Mouse (Mus musculus) lung, embryonic 15.5 days (tissue): ENCODE measurements around the gene Lrrc30. TPM values are rescaled to one million over a fixed set of nuclear protein-coding genes. Genes with fewer than 3 reads are reported as not detected.
A peak's percentile ranks its signal among the peaks of the same experiment; 100 is the strongest.

Experiments
- ATAC-seq: fragments of 200-750 bp; cut with Nextera tagmentation; 2 replicates; pipeline ENCODE4 v1.8.0; 2017; ENCODE audit warnings: moderate number of reproducible peaks, borderline replicate concordance; ENCODE audit not compliant: low FRiP score, low TSS enrichment; ENCODE audit errors: extremely low read depth
- H3K27ac ChIP-seq: fragments of 300-500 bp; sonication (generic); 2 replicates; pipeline ENCODE4 v1.5.1; 2015; ENCODE audit warnings: moderate library complexity, mild to moderate bottlenecking, inconsistent platforms
- H3K27me3 ChIP-seq: fragments of 300-500 bp; sonication (generic); 2 replicates; pipeline ENCODE4 v1.6.1; 2015; ENCODE audit warnings: inconsistent platforms
- H3K36me3 ChIP-seq: fragments of 300-500 bp; sonication (generic); 2 replicates; pipeline ENCODE4 v1.6.1; 2015; ENCODE audit warnings: inconsistent platforms
- H3K4me1 ChIP-seq: fragments of 300-500 bp; sonication (generic); 2 replicates; pipeline ENCODE4 v1.6.1; 2015; ENCODE audit warnings: inconsistent platforms
- H3K4me2 ChIP-seq: fragments of 300-500 bp; sonication (generic); 2 replicates; pipeline ENCODE4 v1.6.1; 2015; ENCODE audit warnings: inconsistent platforms, mild to moderate bottlenecking, moderate library complexity
- H3K4me3 ChIP-seq: fragments of 300-500 bp; sonication (generic); 2 replicates; pipeline ENCODE4 v1.5.1; 2015; ENCODE audit warnings: mild to moderate bottlenecking, inconsistent platforms
- H3K9ac ChIP-seq: fragments of 300-500 bp; sonication (generic); 2 replicates; pipeline ENCODE4 v1.6.1; 2015; ENCODE audit warnings: inconsistent platforms
- H3K9me3 ChIP-seq: fragments of 300-500 bp; sonication (generic); 2 replicates; pipeline ENCODE4 v1.6.1; 2016; ENCODE audit warnings: inconsistent platforms
- whole genome bisulfite sequencing: fragments of 180-500 bp; shearing (Covaris S2); methylation state at CpG from one replicate; pipeline ENCODE4 v1.1.7; 2015; 5-methylcytosine and 5-hydroxymethylcytosine counted together
- polyA plus RNA-seq: library from polyadenylated mRNA; unstranded; fragments of >200 nt; fragmentation: Nextera tagmentation; extraction: Ambion mirVana; gene quantifications from 2 replicates; pipeline ENCODE4 v1.2.1, GENCODE M21; 2015

The Lrrc30 gene
- not detected in 2 replicates for polyA plus RNA-seq

- Histone ChIP-seq H3K4me2 (no peak within 1 kb of the TSS), H3K9ac (no peak within 1 kb of the TSS), H3K4me1 (peaks cover 9% of the 10 kb centered on the region), H3K36me3 (no peaks in the 10 kb centered on the region), H3K9me3 (no peaks in the 10 kb centered on the region), H3K27ac (no peak within 1 kb of the TSS), H3K27me3 (no peaks in the 10 kb centered on the region), H3K4me3 (no peak within 1 kb of the TSS)
- WGBS, result 69% methylated on average over 13 of the region's 13 CpGs
- no peak for ATAC-seq
Measured at GRCm38 (mm10) chr17:67632676-67633339, at the start of gene Lrrc30. Gene Lrrc30 (minus strand): TSS chr17:67632723.

- H3K4me2 ChIP-seq, result no peak overlapping the region
Measured at GRCm38 (mm10) chr17:67681084-67681483, 48.6 kb upstream of the Lrrc30 start.

GRCm38 (mm10) chr17:67678576-67678975 lies 46.1 kb upstream of the Lrrc30 start:
- 68% methylated on average over 1 of the region's 1 CpGs for WGBS
- Histone ChIP-seq H3K4me3 (no peak overlapping the region), H3K36me3 (no peaks in the 10 kb centered on the region), H3K4me2 (no peak overlapping the region), H3K4me1 (no peaks in the 10 kb centered on the region), H3K9ac (no peak overlapping the region), H3K9me3 (no peaks in the 10 kb centered on the region), H3K27me3 (no peaks in the 10 kb centered on the region), H3K27ac (no peak overlapping the region)
- ATAC-seq, result no peak

More at GRCm38 (mm10) chr17:67681084-67681483, 48.6 kb upstream of the Lrrc30 start:
- no peaks in the 10 kb centered on the region for H3K27me3 ChIP-seq
- WGBS, result 52% methylated on average over 6 of the region's 6 CpGs
- 0 out of 2 replicates have a peak, but pooled peaks cover 7% of the 10 kb centered on the region for H3K4me1 ChIP-seq
- no peaks in the 10 kb centered on the region for H3K36me3 ChIP-seq
- H3K9ac ChIP-seq, result no peak overlapping the region
- no peaks in the 10 kb centered on the region for H3K9me3 ChIP-seq
- no peak for ATAC-seq
- H3K4me3 ChIP-seq, result no peak overlapping the region
- H3K27ac ChIP-seq, result no peak overlapping the region

GRCm38 (mm10) chr17:67667981-67668380 lies 35.5 kb upstream of the Lrrc30 start:
- Histone ChIP-seq H3K27me3 (no peaks in the 10 kb centered on the region), H3K36me3 (no peaks in the 10 kb centered on the region), H3K27ac (no peak overlapping the region), H3K4me3 (no peak overlapping the region), H3K4me2 (no peak overlapping the region), H3K9ac (no peak overlapping the region), H3K4me1 (no peaks in the 10 kb centered on the region), H3K9me3 (no peaks in the 10 kb centered on the region)
- 6% methylated on average over 3 of the region's 3 CpGs for WGBS
- ATAC-seq, result peak; percentile 28; the same call in 1 of the 2 replicates

- no peak for ATAC-seq
- Histone ChIP-seq H3K9me3 (no peaks in the 10 kb centered on the region), H3K4me3 (no peak overlapping the region), H3K4me2 (no peak overlapping the region), H3K27me3 (no peaks in the 10 kb centered on the region), H3K27ac (no peak overlapping the region), H3K9ac (no peak overlapping the region), H3K36me3 (no peaks in the 10 kb centered on the region), H3K4me1 (no peaks in the 10 kb centered on the region)
- 58% methylated on average over 5 of the region's 5 CpGs for WGBS
Measured at GRCm38 (mm10) chr17:67666981-67667380, 34.5 kb upstream of the Lrrc30 start.

- Histone ChIP-seq H3K9me3 (no peaks in the 10 kb centered on the region), H3K27me3 (no peaks in the 10 kb centered on the region), H3K9ac (no peak overlapping the region), H3K4me2 (no peak overlapping the region), H3K27ac (no peak overlapping the region), H3K36me3 (no peaks in the 10 kb centered on the region), H3K4me1 (no peaks in the 10 kb centered on the region), H3K4me3 (no peak overlapping the region)
- WGBS, result 68% methylated on average over 3 of the region's 3 CpGs
- ATAC-seq, result no peak
Measured at GRCm38 (mm10) chr17:67664299-67664698, 31.8 kb upstream of the Lrrc30 start.

- 0 out of 2 replicates have a peak, but pooled peaks cover 3% of the 10 kb centered on the region for H3K4me1 ChIP-seq
- ATAC-seq, result no peak
- WGBS, result 11% methylated on average over 4 of the region's 4 CpGs
- H3K27ac ChIP-seq, result no peak overlapping the region
- H3K4me3 ChIP-seq, result no peak overlapping the region
- H3K9me3 ChIP-seq, result no peaks in the 10 kb centered on the region
- no peaks in the 10 kb centered on the region for H3K36me3 ChIP-seq
- H3K9ac ChIP-seq, result no peak overlapping the region
- no peaks in the 10 kb centered on the region for H3K27me3 ChIP-seq
- H3K4me2 ChIP-seq, result no peak overlapping the region
Measured at GRCm38 (mm10) chr17:67651506-67651905, 19.0 kb upstream of the Lrrc30 start.

GRCm38 (mm10) chr17:67641627-67642026 lies 9.1 kb upstream of the Lrrc30 start:
- no peak for ATAC-seq
- Histone ChIP-seq H3K27ac (no peak overlapping the region), H3K27me3 (no peaks in the 10 kb centered on the region), H3K4me3 (no peak overlapping the region), H3K4me1 (peaks cover 6% of the 10 kb centered on the region; the same call in 1 of the 2 replicates), H3K9me3 (peaks cover 6% of the 10 kb centered on the region; the same call in 1 of the 2 replicates), H3K36me3 (no peaks in the 10 kb centered on the region), H3K4me2 (no peak overlapping the region), H3K9ac (no peak overlapping the region)

GRCm38 (mm10) chr17:67638119-67638810 lies 5.7 kb upstream of the Lrrc30 start:
- Histone ChIP-seq H3K9me3 (no peaks in the 10 kb centered on the region), H3K4me1 (peaks cover 6% of the 10 kb centered on the region; the same call in 1 of the 2 replicates), H3K36me3 (no peaks in the 10 kb centered on the region), H3K4me2 (no peak overlapping the region), H3K4me3 (no peak overlapping the region), H3K9ac (no peak overlapping the region), H3K27ac (no peak overlapping the region), H3K27me3 (no peaks in the 10 kb centered on the region)
- 48% methylated on average over 10 of the region's 10 CpGs for WGBS
- ATAC-seq, result peak; percentile 59

GRCm38 (mm10) chr17:67636951-67637350 lies 4.4 kb upstream of the Lrrc30 start:
- WGBS, result 84% methylated on average over 2 of the region's 2 CpGs
- no peak overlapping the region for H3K4me3 ChIP-seq
- no peaks in the 10 kb centered on the region for H3K9me3 ChIP-seq
- no peaks in the 10 kb centered on the region for H3K27me3 ChIP-seq
- ATAC-seq, result no peak
- H3K27ac ChIP-seq, result no peak overlapping the region
- no peak overlapping the region for H3K9ac ChIP-seq
- H3K4me1 ChIP-seq, result peaks cover 6% of the 10 kb centered on the region; the same call in 1 of the 2 replicates
- H3K4me2 ChIP-seq, result no peak overlapping the region
- no peaks in the 10 kb centered on the region for H3K36me3 ChIP-seq

GRCm38 (mm10) chr17:67636304-67636703 lies 3.8 kb upstream of the Lrrc30 start:
- no peak overlapping the region for H3K4me2 ChIP-seq
- H3K9ac ChIP-seq, result no peak overlapping the region
- no peak overlapping the region for H3K27ac ChIP-seq
- no peaks in the 10 kb centered on the region for H3K36me3 ChIP-seq
- 68% methylated on average over 3 of the region's 3 CpGs for WGBS
- ATAC-seq, result no peak
- peaks cover 6% of the 10 kb centered on the region; the same call in 1 of the 2 replicates for H3K4me1 ChIP-seq
- H3K27me3 ChIP-seq, result no peaks in the 10 kb centered on the region
- H3K4me3 ChIP-seq, result no peak overlapping the region
- H3K9me3 ChIP-seq, result no peaks in the 10 kb centered on the region

- 53% methylated on average over 3 of the region's 3 CpGs for whole genome bisulfite sequencing
- Histone ChIP-seq H3K27me3 (no peaks in the 10 kb centered on the region), H3K4me1 (peaks cover 9% of the 10 kb centered on the region), H3K9me3 (no peaks in the 10 kb centered on the region), H3K9ac (no peak overlapping the region), H3K36me3 (no peaks in the 10 kb centered on the region), H3K4me2 (no peak overlapping the region), H3K4me3 (no peak overlapping the region), H3K27ac (no peak overlapping the region)
- no peak for ATAC-seq
Measured at GRCm38 (mm10) chr17:67629746-67630145, 2.8 kb downstream of the Lrrc30 start.
